9 mouse cellular contexts compared by ENCODE assay signal in the genomic region with DNA sequence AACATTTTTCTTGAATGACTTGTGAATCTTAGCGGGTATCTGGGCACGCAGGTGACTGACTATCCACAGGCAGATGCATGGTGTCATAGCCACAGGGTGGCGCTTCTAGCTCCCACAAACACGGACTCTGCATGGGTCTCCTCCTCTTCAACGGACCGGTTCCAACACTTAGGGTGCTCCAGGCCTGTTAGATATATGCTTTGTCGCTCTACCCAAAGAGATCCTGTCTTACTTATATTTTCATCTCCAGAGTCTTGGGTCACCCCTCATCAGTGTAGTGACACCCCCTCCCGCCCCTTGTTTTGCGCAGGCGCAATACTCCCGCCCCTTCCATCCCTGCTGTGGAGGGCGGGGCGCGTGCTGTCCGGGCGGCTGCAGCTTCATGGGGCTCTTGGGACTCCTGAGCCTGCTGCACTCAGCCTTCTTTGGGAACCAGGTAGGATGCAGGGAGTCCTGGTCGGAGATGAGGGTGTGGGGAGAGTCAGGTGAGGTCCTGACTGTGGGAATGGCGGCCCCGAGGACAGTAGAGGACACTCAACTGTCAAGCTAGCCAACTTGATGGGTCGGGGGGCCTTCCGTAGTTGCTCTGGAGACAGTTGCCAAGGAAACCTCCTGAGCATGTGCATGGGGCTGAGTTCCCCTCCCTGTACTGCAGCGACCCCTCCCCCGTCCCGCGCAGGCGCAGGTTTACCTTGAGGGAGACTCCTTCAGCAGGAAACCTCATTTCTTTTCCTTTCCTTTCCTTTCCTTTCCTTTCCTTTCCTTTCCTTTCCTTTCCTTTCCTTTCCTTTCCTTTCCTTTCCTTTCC. TPM values are rescaled to one million over a fixed set of nuclear protein-coding genes. Genes with fewer than 3 reads are reported as not detected.
DNase-seq lines count a peak whose midpoint lies in the region; ATAC-seq and TF ChIP-seq lines count a peak whose summit lies in the region.
"Had no signal": no experiment of that assay in that cellular context is flagged by ENCODE, and none has a peak within 500 bp of the region (broad histone marks: within the 10 kb centered on the region; RNA-seq: fewer than 3 reads in every experiment).

Apc2 (plus strand) TSS at position 360 of the 808 bp plus-strand sequence.

- peak within 1 kb of the TSS; percentile 25 for H3K4me3 ChIP-seq in bone marrow, adult 2 months (replicated peaks; ENCODE audit: control insufficient read depth, low read depth, low read length)
- H3K4me3 ChIP-seq in embryonic facial prominence, embryonic 15.5 days (replicated peaks) = peak within 1 kb of the TSS; percentile 48
- H3K4me3 ChIP-seq in limb, embryonic 13.5 days = peak within 1 kb of the TSS; percentile 45
- peak within 1 kb of the TSS; percentile 47 for H3K4me3 ChIP-seq in midbrain, embryonic 15.5 days
- peak within 1 kb of the TSS; percentile 14 for H3K4me3 ChIP-seq in spleen, adult 2 months (ENCODE audit: extremely low read depth, insufficient read depth, insufficient read length)

- H3K27ac ChIP-seq in bone marrow, adult 2 months (ENCODE audit: control insufficient read depth, insufficient read depth, low read depth, low read length, poor library complexity) = no peak within 1 kb of the TSS
- H3K27ac ChIP-seq in embryonic facial prominence, embryonic 15.5 days (replicated peaks) = peak within 1 kb of the TSS; percentile 71
- peak within 1 kb of the TSS; percentile 63 for H3K27ac ChIP-seq in limb, embryonic 13.5 days
- H3K27ac ChIP-seq in midbrain, embryonic 15.5 days = peak within 1 kb of the TSS; percentile 98
- no peak within 1 kb of the TSS for H3K27ac ChIP-seq in spleen, adult 2 months (ENCODE audit: insufficient read depth, low read length)

- H3K9me3 ChIP-seq in embryonic facial prominence, embryonic 15.5 days (replicated peaks) = no peaks in the 10 kb centered on the region
- no peaks in the 10 kb centered on the region for H3K9me3 ChIP-seq in limb, embryonic 13.5 days
- no peaks in the 10 kb centered on the region for H3K9me3 ChIP-seq in midbrain, embryonic 15.5 days

- ATAC-seq in embryonic facial prominence, embryonic 15.5 days (ENCODE audit: insufficient number of reproducible peaks, low FRiP score, low TSS enrichment, low read depth) = peak; percentile 50
- ATAC-seq in limb, embryonic 13.5 days (ENCODE audit: low FRiP score, low read depth) = peak; percentile 65
- ATAC-seq in midbrain, embryonic 15.5 days (replicated peaks) = peak; percentile 70
- ATAC-seq: Patski had no signal

- H3K27me3 ChIP-seq in embryonic facial prominence, embryonic 15.5 days = peaks cover 41% of the 10 kb centered on the region
- peaks cover 43% of the 10 kb centered on the region for H3K27me3 ChIP-seq in limb, embryonic 13.5 days
- no peaks in the 10 kb centered on the region for H3K27me3 ChIP-seq in midbrain, embryonic 15.5 days (replicated peaks)
- peaks cover 7% of the 10 kb centered on the region; the same call in 1 of the 2 replicates for H3K27me3 ChIP-seq in spleen, adult 2 months (ENCODE audit: control insufficient read depth, insufficient read depth, low read length)
- H3K27me3 ChIP-seq: Patski had no signal

- 0 out of 2 replicates have a peak within 1 kb of the TSS, but pooled peaks have one; percentile 45 for H3K9ac ChIP-seq in embryonic facial prominence, embryonic 15.5 days
- peak within 1 kb of the TSS; percentile 62 for H3K9ac ChIP-seq in limb, embryonic 13.5 days
- peak within 1 kb of the TSS; percentile 92 for H3K9ac ChIP-seq in midbrain, embryonic 15.5 days

- H3K4me2 ChIP-seq in embryonic facial prominence, embryonic 15.5 days (replicated peaks) = peak within 1 kb of the TSS; percentile 82
- H3K4me2 ChIP-seq in limb, embryonic 13.5 days (replicated peaks) = peak within 1 kb of the TSS; percentile 71
- peak within 1 kb of the TSS; percentile 98 for H3K4me2 ChIP-seq in midbrain, embryonic 15.5 days

- no peak for TF ChIP-seq POLR2A in bone marrow, adult 2 months (IDR thresholded peaks at IDR 0.05; ENCODE audit: borderline replicate concordance, control insufficient read depth, low read depth, low read length)
- TF ChIP-seq POLR2A in spleen, adult 2 months (IDR thresholded peaks at IDR 0.05; ENCODE audit: low read depth, low read length) = no peak

- 6% methylated on average over 26 of the region's 26 CpGs for WGBS in bone marrow, adult 2 months
- WGBS in embryonic facial prominence, embryonic 15.5 days = under 1% methylated on average over 26 of the region's 26 CpGs
- WGBS in limb, embryonic 13.5 days = under 1% methylated on average over 26 of the region's 26 CpGs
- WGBS in midbrain, embryonic 15.5 days = 0% methylated on average over 26 of the region's 26 CpGs
- 9% methylated on average over 26 of the region's 26 CpGs for WGBS in spleen, adult 2 months

- DNase-seq in 416B (ENCODE audit: low read depth) = peak; percentile 69
- peak; percentile 74 to 79 for DNase-seq in heart, adult 9 months (ENCODE audit: low spot score in 2 of 2)
- peak; percentile 83 for DNase-seq in kidney, adult 9 months
- peak; percentile 63 to 68 for DNase-seq in spleen, adult 2 months (ENCODE audit: low read depth in 1 of 2, low spot score in 2 of 2)

- peaks cover 3% of the 10 kb centered on the region; the same call in 1 of the 2 replicates for H3K4me1 ChIP-seq in bone marrow, adult 2 months (ENCODE audit: control insufficient read depth, insufficient read depth, low read length)
- peaks cover 46% of the 10 kb centered on the region for H3K4me1 ChIP-seq in embryonic facial prominence, embryonic 15.5 days
- peaks cover 50% of the 10 kb centered on the region for H3K4me1 ChIP-seq in limb, embryonic 13.5 days
- peaks cover 63% of the 10 kb centered on the region for H3K4me1 ChIP-seq in midbrain, embryonic 15.5 days
- peaks cover 4% of the 10 kb centered on the region; the same call in 1 of the 2 replicates for H3K4me1 ChIP-seq in spleen, adult 2 months (ENCODE audit: control insufficient read depth, insufficient read depth, insufficient read length)

- peaks cover 17% of the 10 kb centered on the region for H3K36me3 ChIP-seq in embryonic facial prominence, embryonic 15.5 days
- peaks cover 21% of the 10 kb centered on the region for H3K36me3 ChIP-seq in limb, embryonic 13.5 days
- peaks cover 14% of the 10 kb centered on the region for H3K36me3 ChIP-seq in midbrain, embryonic 15.5 days (replicated peaks)
- H3K36me3 ChIP-seq in spleen, adult 2 months (ENCODE audit: control insufficient read depth, insufficient read depth, low read length) = peaks cover 12% of the 10 kb centered on the region

- peak; percentile 77 for TF ChIP-seq CTCF in bone marrow, adult 2 months (IDR thresholded peaks at IDR 0.05; ENCODE audit: control insufficient read depth, insufficient read depth, low read length)
- peak; percentile 62; the same call in 1 of the 2 replicates for TF ChIP-seq CTCF in spleen, adult 2 months (IDR thresholded peaks at IDR 0.05; ENCODE audit: extremely low read depth, insufficient read depth, insufficient read length, insufficient replicate concordance)

RNA-seq across cellular contexts. Expression of gene Apc2, which starts in this region (rescaled TPM):
- 0.17 TPM in 1 of 2 replicates, not detected in the other for polyA plus RNA-seq in bone marrow, adult 2 months (2011; ENCODE audit: insufficient read depth, insufficient read length, low replicate concordance, missing spikeins)
- polyA plus RNA-seq in embryonic facial prominence, embryonic 15.5 days (2015; fragmentation: Nextera tagmentation; extraction: Ambion mirVana) = 3.4 and 5.4 TPM in 2 replicates
- polyA plus RNA-seq in limb, embryonic 13.5 days (2015; fragmentation: Nextera tagmentation; extraction: Ambion mirVana) = 3.3 and 3.8 TPM in 2 replicates
- 223 and 247 TPM in 2 replicates for polyA plus RNA-seq in midbrain, embryonic 15.5 days (2015; fragmentation: Nextera tagmentation; extraction: Ambion mirVana)
- 0.68 and 1.00 TPM in 2 replicates for polyA plus RNA-seq in spleen, adult 2 months (2012; rRNA removed)

Comparison
In these comparisons a context has a peak if more than half of its experiments do, and no peak if none do; other contexts are left out.
1. RNA of gene Apc2 (polyA plus RNA-seq): 223 to 247 TPM in midbrain, embryonic 15.5 days; 3.4 to 5.4 TPM in embryonic facial prominence, embryonic 15.5 days, 3.3 to 3.8 TPM in limb, embryonic 13.5 days, 0.68 to 1.00 TPM in spleen, adult 2 months and 0.17 TPM in bone marrow, adult 2 months; every median in the first group is over 10 times any median in the second.
2. Peak in DNase-seq and H3K4me3 ChIP-seq in spleen, adult 2 months; RNA of the gene not detected or under 1 TPM.
3. H3K27ac ChIP-seq: peak in embryonic facial prominence, embryonic 15.5 days (single experiment), limb, embryonic 13.5 days (single experiment) and midbrain, embryonic 15.5 days (single experiment); none in bone marrow, adult 2 months (single experiment) and spleen, adult 2 months (single experiment).
4. Peak in every context shown above with its lines, with median percentiles within 50 percentile points of each other: DNase-seq, H3K4me3 ChIP-seq, ATAC-seq, H3K4me2 ChIP-seq and H3K9ac ChIP-seq.